Mouse (Mus musculus): ENCODE data around the gene Rasl11a.

DNA sequence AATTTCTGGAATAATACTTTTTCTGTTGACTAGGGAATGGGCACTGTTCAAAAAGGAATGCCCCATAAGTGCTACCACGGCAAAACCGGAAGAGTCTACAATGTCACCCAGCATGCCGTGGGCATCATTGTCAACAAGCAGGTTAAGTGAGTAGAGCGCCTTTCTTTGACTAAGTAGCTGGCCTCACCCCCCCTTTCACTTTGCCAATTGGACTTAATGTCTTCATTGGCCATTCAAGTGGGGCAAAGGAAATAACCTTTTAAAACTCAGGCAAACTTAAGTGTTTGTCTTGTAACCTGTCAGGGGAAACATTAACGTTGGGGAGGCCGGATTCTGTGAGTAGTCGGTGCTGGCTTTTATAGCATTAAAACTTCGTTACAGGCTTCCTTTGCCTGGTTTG, 9.9 kb upstream of the Rasl11a start:
- TF ChIP-seq CTCF (IDR thresholded peaks at IDR 0.05; ENCODE audit: borderline replicate concordance, insufficient read depth, low read depth, low read length) (no peak), POLR2A (IDR thresholded peaks at IDR 0.05; ENCODE audit: borderline replicate concordance, insufficient read depth, low read length) (no peak)
